Mouse (Mus musculus): ENCODE measurements at regions not wholly inside any gene's neighbourhood (a gene's known extent, or its start where the extent isn't known, plus 50 kb on each side); places are given as distances from the start of the nearest gene placed in this dataset.

- TF ChIP-seq CTCF (IDR thresholded peaks at IDR 0.05; ENCODE audit: insufficient read depth, low read depth, low read length) (no peak), POLR2A (IDR thresholded peaks at IDR 0.05; ENCODE audit: insufficient read depth, low read depth, low read length) (no peak)
Observed at GRCm38 (mm10) chr5:101163112-101163511, 317.6 kb downstream of the Gpat3 start.

All from olfactory bulb, adult 2 months (tissue).